Mouse (Mus musculus) liver, embryonic 14.5 days (tissue): Measurements from ENCODE around the gene Cds2. TPM values are rescaled to one million over a fixed set of nuclear protein-coding genes. Genes with fewer than 3 reads are reported as not detected.

Experiments
- ATAC-seq: fragments of 200-750 bp; cut with Nextera tagmentation; 2 replicates; pipeline ENCODE4 v1.8.0; 2017; ENCODE audit warnings: moderate number of reproducible peaks, mild to moderate bottlenecking, moderate library complexity; ENCODE audit not compliant: insufficient read depth
- DNase-seq, 3 experiments: peaks; one replicate each; pipeline ENCODE4 v3.0.0-alpha.2; 2012 to 2013; ENCODE audit warnings: low read depth in 3 of 3, low spot score in 3 of 3
- H3K27ac ChIP-seq: fragments of 300-500 bp; sonication (generic); 2 replicates; pipeline ENCODE4 v1.5.1; 2014; ENCODE audit warnings: moderate library complexity, mild to moderate bottlenecking, control low read depth, inconsistent platforms
- H3K27me3 ChIP-seq: fragments of 300-500 bp; sonication (generic); 2 replicates; pipeline ENCODE4 v1.6.1; 2014; ENCODE audit warnings: mild to moderate bottlenecking, low read length, moderate library complexity; ENCODE audit not compliant: control insufficient read depth, insufficient read depth
- H3K36me3 ChIP-seq: fragments of 300-500 bp; sonication (generic); replicated peaks from 2 replicates; pipeline ENCODE4 v1.6.1; 2014; ENCODE audit warnings: low read depth; ENCODE audit not compliant: control insufficient read depth, insufficient read depth
- H3K4me1 ChIP-seq, 2 experiments: fragments of 200-500 bp in 1 of 2; fragments of 300-500 bp in 1 of 2; sonication (generic) in 1 of 2; replicated peaks; 2 replicates each; pipeline ENCODE4 v1.6.1; 2012 to 2014; ENCODE audit warnings: antibody characterized with exemption in 1 of 2, inconsistent platforms in 1 of 2, low read length in 1 of 2; ENCODE audit not compliant: control insufficient read depth in 2 of 2, insufficient read depth in 2 of 2
- H3K4me2 ChIP-seq: fragments of 300-500 bp; sonication (generic); 2 replicates; pipeline ENCODE4 v1.6.1; 2014; ENCODE audit warnings: low read depth, mild to moderate bottlenecking, control low read depth, moderate library complexity
- H3K4me3 ChIP-seq, 2 experiments: fragments of 200-500 bp in 1 of 2; fragments of 300-500 bp in 1 of 2; sonication (generic) in 1 of 2; 2 replicates each; pipeline ENCODE4 v1.5.1; 2012 to 2014; ENCODE audit warnings: low read depth in 2 of 2, low read length in 2 of 2, mild to moderate bottlenecking in 2 of 2, control low read depth in 1 of 2, inconsistent platforms in 1 of 2, moderate library complexity in 1 of 2; ENCODE audit not compliant: insufficient read depth in 1 of 2
- H3K9ac ChIP-seq: fragments of 300-500 bp; sonication (generic); replicated peaks from 2 replicates; pipeline ENCODE4 v1.6.1; 2014; ENCODE audit warnings: mild to moderate bottlenecking, control low read depth, moderate library complexity
- H3K9me3 ChIP-seq: fragments of 300-500 bp; sonication (generic); 2 replicates; pipeline ENCODE4 v1.6.1; 2016; ENCODE audit warnings: low read length, mixed read lengths; ENCODE audit not compliant: control insufficient read depth
- CTCF ChIP-seq: IDR thresholded peaks from 2 replicates; pipeline ENCODE4 v1.5.1; 2016; ENCODE audit warnings: antibody characterized with exemption, low read depth, control low read depth
- EP300 ChIP-seq: IDR thresholded peaks from 2 replicates; pipeline ENCODE4 v1.6.1; 2016; ENCODE audit warnings: antibody characterized with exemption, low read depth
- WGBS: fragments of 180-500 bp; shearing (Covaris S2); extraction: QIAGEN DNeasy Blood & Tissue Kit; methylation state at CpG from one replicate; pipeline ENCODE4 v1.1.7; 2014; ENCODE audit not compliant: insufficient replicate concordance; 5-methylcytosine and 5-hydroxymethylcytosine counted together
- polyA plus RNA-seq, 2 experiments: library from polyadenylated mRNA; depleted of rRNA in 1 of 2; stranded (reverse) in 1 of 2; unstranded in 1 of 2; fragments of >200 nt; fragmentation: Nextera tagmentation in 1 of 2; extraction: Ambion mirVana in 1 of 2; gene quantifications; 2 replicates each; pipeline versions ENCODE4 v1.2.1 to v1.2.3; 2012 to 2014

Gene Cds2
- polyA plus RNA-seq, 2 experiments: 4.6 to 10.1 TPM

GRCm38 (mm10) chr2:132280518-132281120 is 17.7 kb downstream of the Cds2 start:
- no peak for DNase-seq
- TF ChIP-seq EP300 (no peak), CTCF (no peak)
- H3K9me3 ChIP-seq: no peaks in the 10 kb centered on the region
- no peak overlapping the region for H3K27ac ChIP-seq
- no peaks in the 10 kb centered on the region for H3K36me3 ChIP-seq
- H3K4me2 ChIP-seq: no peak overlapping the region
- H3K4me1 ChIP-seq: peaks cover 6 to 23% of the 10 kb centered on the region in 2 experiments; a peak in 3 of 4 replicates
- H3K9ac ChIP-seq: no peak overlapping the region
- no peak for ATAC-seq
- H3K4me3 ChIP-seq: no peak overlapping the region
- H3K27me3 ChIP-seq: no peaks in the 10 kb centered on the region
- 79% methylated on average over 10 of the region's 10 CpGs for WGBS

DNA sequence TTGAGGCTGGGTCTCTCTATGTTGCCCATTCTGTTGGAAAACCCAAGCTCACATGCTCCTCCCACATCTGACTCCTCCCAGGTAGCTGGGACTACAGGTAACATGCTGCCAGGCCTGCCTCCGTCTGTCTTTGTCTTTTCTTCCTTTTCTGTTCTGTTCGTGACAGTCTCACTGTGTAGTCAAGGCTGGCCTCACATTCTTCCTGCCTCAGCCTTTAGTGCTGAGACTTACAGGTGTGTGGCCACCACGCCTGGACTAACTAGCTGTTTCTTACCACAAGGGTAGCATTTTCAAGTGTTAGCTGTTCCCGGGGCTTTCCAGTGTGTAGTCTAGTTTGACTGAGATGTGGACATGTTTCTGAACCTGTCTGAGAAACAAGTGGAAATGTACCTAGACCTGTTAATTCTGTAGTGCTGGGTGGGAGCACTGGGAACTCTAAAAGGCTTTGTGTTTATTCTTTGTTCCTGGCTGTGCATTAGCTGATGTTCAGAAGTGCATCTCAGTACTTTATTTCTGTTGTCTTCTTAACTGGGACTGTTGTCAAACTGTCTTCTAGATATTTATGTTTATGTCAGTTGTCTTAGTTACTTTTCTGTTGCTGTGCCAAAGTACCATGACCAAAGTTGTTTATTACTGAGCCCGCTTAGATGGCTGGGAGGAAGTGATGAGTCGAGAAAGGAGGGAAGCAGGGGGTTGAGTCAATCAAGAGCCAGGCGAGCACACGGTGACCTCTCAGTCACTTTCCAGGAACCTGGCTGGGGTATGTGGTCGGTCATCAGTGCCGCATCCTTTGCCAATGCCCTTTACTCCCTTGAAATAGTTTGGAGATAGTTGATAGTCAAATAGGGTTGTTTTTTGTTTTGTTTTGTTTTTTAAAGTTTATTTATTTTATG is 18.9 kb downstream of the Cds2 start:
- Histone ChIP-seq H3K27ac (no peak overlapping the region), H3K27me3 (no peaks in the 10 kb centered on the region), H3K4me2 (no peak overlapping the region), H3K4me1 (peaks cover 6 to 23% of the 10 kb centered on the region in 2 experiments; a peak in 3 of 4 replicates), H3K9ac (no peak overlapping the region), H3K36me3 (no peaks in the 10 kb centered on the region), H3K4me3 (no peak overlapping the region), H3K9me3 (no peaks in the 10 kb centered on the region)
- 36% methylated on average over 10 of the region's 10 CpGs for WGBS
- no peak for DNase-seq
- ATAC-seq: no peak
- no peak for TF ChIP-seq CTCF
- TF ChIP-seq EP300: no peak

GRCm38 (mm10) chr2:132282453-132283174 is 19.7 kb downstream of the Cds2 start:
- Histone ChIP-seq H3K27me3 (no peaks in the 10 kb centered on the region), H3K4me2 (no peak overlapping the region), H3K4me1 (peaks cover 6 to 23% of the 10 kb centered on the region in 2 experiments; a peak in 3 of 4 replicates), H3K4me3 (no peak overlapping the region), H3K9me3 (no peaks in the 10 kb centered on the region), H3K27ac (no peak overlapping the region), H3K9ac (no peak overlapping the region), H3K36me3 (no peaks in the 10 kb centered on the region)
- WGBS: 40% methylated on average over 12 of the region's 12 CpGs
- DNase-seq (no peak), ATAC-seq (peak; percentile 38; the same call in 1 of the 2 replicates)
- TF ChIP-seq CTCF (no peak), EP300 (no peak)

GRCm38 (mm10) chr2:132283236-132284070 is 20.5 kb downstream of the Cds2 start:
- 55% methylated on average over 15 of the region's 15 CpGs for WGBS

More at GRCm38 (mm10) chr2:132283236-132284070, 20.5 kb downstream of the Cds2 start:
- Histone ChIP-seq H3K27ac (no peak overlapping the region), H3K4me3 (no peak overlapping the region), H3K9ac (no peak overlapping the region), H3K27me3 (no peaks in the 10 kb centered on the region), H3K4me1 (peaks cover 6 to 23% of the 10 kb centered on the region in 2 experiments; a peak in 3 of 4 replicates), H3K4me2 (no peak overlapping the region), H3K9me3 (no peaks in the 10 kb centered on the region), H3K36me3 (no peaks in the 10 kb centered on the region)
- DNase-seq (no peak), ATAC-seq (peak; percentile 62; the same call in 1 of the 2 replicates)
- TF ChIP-seq CTCF (no peak), EP300 (no peak)
